Comparison of ENCODE assay signal across 1 mouse cellular context in the genomic region with DNA sequence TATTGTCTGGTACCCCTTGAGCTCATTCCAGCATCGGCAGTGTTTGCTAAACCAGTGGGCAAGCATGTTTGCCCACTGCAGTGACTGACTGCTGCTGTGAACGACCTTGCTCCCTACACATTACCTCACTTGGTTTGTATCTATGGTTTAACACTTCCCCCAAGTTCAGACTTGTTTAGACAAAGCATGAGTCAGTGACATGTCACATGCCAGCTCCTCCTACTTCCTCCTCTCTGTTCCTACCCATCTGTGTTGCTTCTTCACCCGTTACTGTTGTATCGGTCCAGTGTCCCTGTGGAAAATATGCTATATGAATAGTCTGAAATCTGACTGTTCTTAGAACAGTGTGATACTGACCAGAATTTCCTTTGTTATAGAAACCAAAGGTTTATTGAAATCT.
A peak's percentile ranks its signal among the peaks of the same experiment; 100 is the strongest.
TF ChIP-seq lines count a peak whose summit lies in the region.

No protein-coding gene starts in this region.

TF ChIP-seq in CH12.LX, 34 proteins besides CTCF, POLR2A, EP300 and RAD21 (continued from another document):
- TF ChIP-seq ETS1 (conservative IDR thresholded peaks at IDR 0.05; ENCODE audit: low read depth, low read length) (peak; percentile 92), USF1 (IDR thresholded peaks at IDR 0.05; ENCODE audit: low read depth, low read length) (peak; percentile 58), TCF12 (IDR thresholded peaks at IDR 0.05; ENCODE audit: low read depth, low read length) (peak; percentile 78; the same call in 1 of the 2 replicates), MEF2A (IDR thresholded peaks at IDR 0.05; ENCODE audit: borderline replicate concordance, low read depth, low read length) (peak; percentile 80), CHD2 (IDR thresholded peaks at IDR 0.05; ENCODE audit: low read length) (peak; percentile 34; the same call in 1 of the 2 replicates), UBTF (IDR thresholded peaks at IDR 0.05; ENCODE audit: low read depth, low read length) (no peak), CHD1 (IDR thresholded peaks at IDR 0.05; ENCODE audit: low read depth, low read length) (peak; percentile 98), MYC (IDR thresholded peaks at IDR 0.05; ENCODE audit: low read depth, low read length) (peak; percentile 91), MAX (IDR thresholded peaks at IDR 0.05; ENCODE audit: low read length) (peak; percentile 86), MXI1 (IDR thresholded peaks at IDR 0.05; ENCODE audit: low read depth, low read length) (peak; percentile 89; the same call in 1 of the 2 replicates), ZMIZ1 (IDR thresholded peaks at IDR 0.05; ENCODE audit: low read depth, low read length) (no peak), SIN3A (IDR thresholded peaks at IDR 0.05; ENCODE audit: low read length) (peak; percentile 85), IRF4 (IDR thresholded peaks at IDR 0.05; ENCODE audit: low read depth, low read length) (peak; percentile 86), NELFE (IDR thresholded peaks at IDR 0.05; ENCODE audit: low read depth, low read length) (no peak), ZC3H11A (IDR thresholded peaks at IDR 0.05; ENCODE audit: low read depth, low read length) (no peak), BHLHE40 (IDR thresholded peaks at IDR 0.05; ENCODE audit: low read depth, low read length) (peak; percentile 97), GABPA (IDR thresholded peaks at IDR 0.05; ENCODE audit: insufficient replicate concordance, low read depth, low read length) (no peak), ELF1 (IDR thresholded peaks at IDR 0.05; ENCODE audit: low read depth, low read length) (peak; percentile 76), TBP (conservative IDR thresholded peaks at IDR 0.05; ENCODE audit: low read depth, low read length) (no peak), MAZ (IDR thresholded peaks at IDR 0.05; ENCODE audit: low read depth, low read length) (0 out of 2 replicates have a peak, but pooled peaks have one; percentile 68), MAFK (IDR thresholded peaks at IDR 0.05; ENCODE audit: insufficient replicate concordance, low read length) (0 out of 2 replicates have a peak, but pooled peaks have one; percentile 44), JUN (IDR thresholded peaks at IDR 0.05; ENCODE audit: insufficient read depth, low read depth, low read length) (peak; percentile 81), PAX5 (IDR thresholded peaks at IDR 0.05; ENCODE audit: low read length) (no peak), SMC3 (IDR thresholded peaks at IDR 0.05; ENCODE audit: low read depth, low read length) (no peak), E2F4 (IDR thresholded peaks at IDR 0.05; ENCODE audit: insufficient replicate concordance, low read depth, low read length) (no peak), NRF1 (IDR thresholded peaks at IDR 0.05; ENCODE audit: low read depth, low read length) (no peak), POLR2AphosphoS2 (IDR thresholded peaks at IDR 0.05; ENCODE audit: low read depth, low read length) (0 out of 2 replicates have a peak, but pooled peaks have one; percentile 37)
